ENCODE assay signal across 16 mouse cellular contexts in the genomic region with DNA sequence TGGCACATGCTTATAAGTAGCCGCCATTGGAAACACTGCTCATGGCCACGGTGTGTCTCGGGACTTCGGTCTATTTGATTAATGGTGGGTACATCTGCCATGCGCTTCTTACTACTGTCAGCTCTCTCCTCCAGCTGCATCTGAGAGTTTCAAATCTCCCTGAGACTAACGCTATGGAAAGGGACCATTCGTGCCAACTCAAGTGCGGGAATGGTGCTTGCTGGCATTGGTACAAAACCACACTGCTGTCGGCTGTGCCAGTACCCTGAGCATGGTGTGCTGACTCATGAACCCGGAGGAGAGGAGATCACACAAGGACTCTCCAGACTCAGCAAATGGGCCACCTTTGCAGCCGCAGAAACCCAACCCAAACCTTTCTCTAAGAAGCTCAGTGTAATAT.
A peak's percentile ranks its signal among the peaks of the same experiment; 100 is the strongest.
DNase-seq lines count a peak whose midpoint lies in the region; ATAC-seq and TF ChIP-seq lines count a peak whose summit lies in the region.
"Had no signal": no experiment of that assay in that cellular context is flagged by ENCODE, and none has a peak within 500 bp of the region (broad histone marks: within the 10 kb centered on the region; RNA-seq: fewer than 3 reads in every experiment).

No protein-coding gene starts in this region.

- H3K9me3 ChIP-seq in forebrain, postnatal 0 days (ENCODE audit: low read length) = no peaks in the 10 kb centered on the region
- H3K9me3 ChIP-seq: embryonic facial prominence, embryonic 15.5 days; forebrain, embryonic 13.5 days; hindbrain, embryonic 15.5 days; midbrain, embryonic 12.5 days had no signal

- no peak overlapping the region for H3K27ac ChIP-seq in forebrain, postnatal 0 days (ENCODE audit: low read depth, low read length)
- H3K27ac ChIP-seq: embryonic facial prominence, embryonic 15.5 days; forebrain, embryonic 13.5 days; hindbrain, embryonic 15.5 days; midbrain, embryonic 12.5 days had no signal

- no peak overlapping the region for H3K4me3 ChIP-seq in forebrain, postnatal 0 days (ENCODE audit: low read depth, low read length)
- H3K4me3 ChIP-seq: embryonic facial prominence, embryonic 15.5 days; forebrain, embryonic 13.5 days; hindbrain, embryonic 15.5 days; midbrain, embryonic 12.5 days had no signal

- peak; percentile 54 for ATAC-seq in Patski
- ATAC-seq in forebrain, postnatal 0 days = no peak
- ATAC-seq: CD4-positive, CD25-positive, alpha-beta regulatory T cell, adult 4 months; forebrain, embryonic 13.5 days; liver, postnatal 0 days had no signal

- H3K4me2 ChIP-seq in forebrain, postnatal 0 days (ENCODE audit: low read depth) = no peak overlapping the region
- H3K4me2 ChIP-seq: embryonic facial prominence, embryonic 15.5 days; forebrain, embryonic 13.5 days; hindbrain, embryonic 15.5 days; midbrain, embryonic 12.5 days had no signal

- no peaks in the 10 kb centered on the region for H3K4me1 ChIP-seq in forebrain, postnatal 0 days (ENCODE audit: insufficient read depth)
- H3K4me1 ChIP-seq: embryonic facial prominence, embryonic 15.5 days; forebrain, embryonic 13.5 days; hindbrain, embryonic 15.5 days; midbrain, embryonic 12.5 days had no signal

- POLR2A ChIA-PET in Patski (lab: Charles Lee) = no interaction called here

- CTCF ChIA-PET in Patski (lab: Charles Lee) = no interaction called here

- TF ChIP-seq CTCF in Patski (IDR thresholded peaks at IDR 0.05) = no peak
- TF ChIP-seq CTCF in forebrain, postnatal 0 days (IDR thresholded peaks at IDR 0.05; ENCODE audit: low read depth) = no peak

- in situ Hi-C loops in Patski (cut with MboI; ENCODE audit: low pct_unique_long_range_greater_than_20kb) = no loop called here

- 71% methylated on average over 11 of the region's 11 CpGs for WGBS in forebrain, postnatal 0 days

- H3K27me3 ChIP-seq in Patski = peaks cover 16% of the 10 kb centered on the region
- H3K27me3 ChIP-seq in forebrain, postnatal 0 days (ENCODE audit: insufficient read depth, low read length) = no peaks in the 10 kb centered on the region
- H3K27me3 ChIP-seq: embryonic facial prominence, embryonic 15.5 days; forebrain, embryonic 13.5 days; hindbrain, embryonic 15.5 days; midbrain, embryonic 12.5 days had no signal

- DNase-seq in gastrocnemius, adult 18-20 months (ENCODE audit: low spot score) = peak; percentile 3
- no peak for DNase-seq in gastrocnemius, postnatal 36 days
- DNase-seq in Patski (ENCODE audit: low read depth, low spot score) = peak; percentile 20
- peak; percentile 20 for DNase-seq in cerebellum, adult 11 months
- DNase-seq in fibroblast of lung, adult 2 months (ENCODE audit: low read depth) = peak; percentile 58
- DNase-seq in forebrain, postnatal 0 days = no peak
- DNase-seq in thymus, postnatal 14 days = no peak
- DNase-seq: heart, adult 11 months; kidney, adult 8-10 months; liver, postnatal 0 days; lung, postnatal 4 days had no signal

- intact Hi-C loops in gastrocnemius, postnatal 36 days (cut with DNase I) = no loop called here

- no peak overlapping the region for H3K9ac ChIP-seq in forebrain, postnatal 0 days
- H3K9ac ChIP-seq: embryonic facial prominence, embryonic 15.5 days; forebrain, embryonic 13.5 days; hindbrain, embryonic 15.5 days; liver, postnatal 0 days; midbrain, embryonic 12.5 days had no signal

- H3K36me3 ChIP-seq in forebrain, postnatal 0 days (ENCODE audit: insufficient read depth) = 0 out of 2 replicates have a peak, but pooled peaks cover 7% of the 10 kb centered on the region
- H3K36me3 ChIP-seq: embryonic facial prominence, embryonic 15.5 days; midbrain, embryonic 12.5 days had no signal

Comparison
In these comparisons a context has a peak if more than half of its experiments do, and no peak if none do; other contexts are left out.
1. DNase-seq: peak in gastrocnemius, adult 18-20 months (single experiment), Patski (single experiment), cerebellum, adult 11 months (single experiment) and fibroblast of lung, adult 2 months (single experiment); none in gastrocnemius, postnatal 36 days (0 of 2), forebrain, postnatal 0 days (single experiment) and thymus, postnatal 14 days (single experiment).